Mouse (Mus musculus): ENCODE measurements at regions not wholly inside any gene's neighbourhood (a gene's known extent, or its start where the extent isn't known, plus 50 kb on each side); places are given as distances from the start of the nearest gene placed in this dataset.

DNA sequence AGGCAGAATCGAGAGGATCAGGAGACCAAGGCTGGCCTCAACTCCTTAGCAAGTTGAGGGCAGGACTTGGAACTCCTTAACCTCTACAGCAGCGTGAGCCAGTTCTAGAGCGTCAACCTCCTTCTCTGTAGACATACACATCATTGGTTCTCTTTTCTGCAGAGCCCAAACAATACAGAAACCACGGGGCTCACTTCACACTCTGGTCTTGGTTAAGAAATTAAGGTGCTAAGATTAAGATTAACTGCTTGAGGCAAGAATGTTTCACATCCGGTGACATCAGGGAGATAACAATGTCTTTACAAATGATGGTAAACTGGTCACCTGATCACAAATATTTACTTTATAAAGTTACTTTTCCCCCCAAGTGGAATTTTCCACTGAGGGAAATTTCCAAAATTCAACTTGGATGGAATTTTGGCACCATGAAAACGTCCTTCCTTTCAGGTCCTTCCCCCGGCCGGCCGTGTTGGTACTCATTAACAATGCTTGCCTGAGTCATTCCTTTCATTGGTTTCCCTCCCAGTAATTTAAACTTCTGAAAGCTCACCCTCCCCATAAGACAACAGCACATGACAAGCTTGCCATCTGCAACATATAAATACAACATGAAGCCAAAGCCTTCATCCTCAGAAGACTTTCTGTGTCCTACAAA lies 77.3 kb upstream of the Kdm7a start:
- H3K36me3 ChIP-seq (ENCODE audit: control insufficient read depth), result no peaks in the 10 kb centered on the region
- H3K4me1 ChIP-seq (ENCODE audit: control insufficient read depth), result no peaks in the 10 kb centered on the region
- H3K9me3 ChIP-seq (ENCODE audit: control insufficient read depth, low read length), result no peaks in the 10 kb centered on the region
- no peak overlapping the region for H3K4me3 ChIP-seq (replicated peaks)
- no peaks in the 10 kb centered on the region for H3K27me3 ChIP-seq (ENCODE audit: control insufficient read depth)
- TF ChIP-seq TAL1 (IDR thresholded peaks at IDR 0.05; ENCODE audit: low read length) (no peak), GATA1 (IDR thresholded peaks at IDR 0.05; ENCODE audit: low read length) (no peak)

DNA sequence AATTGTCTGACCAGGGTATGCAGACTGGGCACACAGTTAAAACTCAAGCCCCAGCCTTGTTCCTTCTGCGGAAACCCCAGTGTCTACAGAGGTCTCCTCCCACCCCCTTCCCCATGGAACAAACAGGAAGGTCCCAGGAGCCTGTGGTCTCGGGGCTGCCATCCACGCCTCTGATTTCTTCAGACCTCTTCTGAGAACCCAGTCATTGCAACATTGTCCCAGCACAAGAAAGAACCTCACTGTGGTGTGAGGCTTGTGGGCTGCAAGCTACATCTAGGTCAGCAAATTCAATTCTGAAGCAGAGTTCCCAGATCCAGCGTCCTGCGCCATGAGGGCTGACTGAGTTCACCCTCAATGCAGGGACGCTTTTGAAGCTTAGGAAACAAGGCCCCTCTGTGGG lies 71.7 kb upstream of the Kdm7a start:
- Histone ChIP-seq H3K36me3 (ENCODE audit: control insufficient read depth) (no peaks in the 10 kb centered on the region), H3K9me3 (ENCODE audit: control insufficient read depth, low read length) (no peaks in the 10 kb centered on the region), H3K27me3 (ENCODE audit: control insufficient read depth) (0 out of 2 replicates have a peak, but pooled peaks cover 2% of the 10 kb centered on the region), H3K4me1 (ENCODE audit: control insufficient read depth) (no peaks in the 10 kb centered on the region), H3K4me3 (replicated peaks) (no peak overlapping the region)
- TF ChIP-seq GATA1 (IDR thresholded peaks at IDR 0.05; ENCODE audit: low read length) (no peak), TAL1 (IDR thresholded peaks at IDR 0.05; ENCODE audit: low read length) (no peak)

DNA sequence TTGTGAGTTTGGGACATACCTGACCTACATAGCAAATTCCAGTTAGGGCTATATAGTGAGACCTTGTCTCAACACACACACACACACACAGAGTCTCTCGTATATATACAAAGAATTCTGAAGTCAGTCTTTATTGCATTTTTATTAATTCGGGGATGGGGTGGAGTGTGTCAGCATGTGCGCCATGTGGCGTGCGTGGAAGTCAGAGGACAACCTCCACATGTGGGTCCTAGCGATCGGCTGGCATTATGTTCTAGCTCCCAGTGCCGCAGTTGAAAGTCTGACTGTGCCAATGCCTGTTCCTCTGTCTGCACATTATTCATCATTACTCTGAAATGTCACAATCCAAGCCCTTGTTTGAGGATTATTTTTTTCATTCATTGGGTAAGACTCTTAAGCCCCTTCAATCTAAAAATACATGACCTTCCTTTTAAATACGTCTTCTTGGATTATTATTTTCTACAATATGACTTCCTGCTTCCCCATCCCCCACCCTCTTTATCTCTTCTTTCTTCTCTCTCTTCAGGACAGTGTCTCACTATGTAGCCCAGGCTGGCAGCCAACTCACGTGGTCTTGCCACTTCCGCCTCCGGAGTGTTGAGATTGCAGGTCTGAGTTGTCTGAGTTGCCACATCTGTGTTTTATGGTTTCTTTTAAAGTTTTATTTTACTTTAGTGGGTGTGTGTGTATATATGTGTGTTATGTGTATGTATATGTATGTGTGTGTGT lies 68.3 kb upstream of the Kdm7a start:
- TF ChIP-seq GATA1 (IDR thresholded peaks at IDR 0.05; ENCODE audit: low read length), result no peak
- no peak for TF ChIP-seq TAL1 (IDR thresholded peaks at IDR 0.05; ENCODE audit: low read length)

DNA sequence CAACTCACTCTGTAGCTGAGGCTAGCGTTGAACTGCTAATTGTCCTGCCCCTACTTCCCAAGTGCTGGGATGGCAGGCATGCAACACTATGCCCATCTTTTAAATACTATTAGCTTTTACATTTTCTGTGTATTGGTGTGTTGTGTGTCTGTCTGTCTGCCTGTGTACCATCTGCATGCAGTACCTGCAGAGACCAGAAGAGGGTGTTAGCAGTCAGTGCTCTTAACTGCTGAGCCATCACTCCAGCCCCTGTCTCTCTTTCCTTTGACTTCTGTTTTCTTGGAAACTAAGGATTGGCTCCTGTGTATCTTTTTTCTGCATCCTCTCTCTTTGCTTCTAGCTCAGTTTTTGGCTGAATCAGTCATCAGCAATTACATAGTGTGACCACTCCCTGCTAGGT lies 66.8 kb upstream of the Kdm7a start:
- H3K4me1 ChIP-seq (ENCODE audit: control insufficient read depth), result no peaks in the 10 kb centered on the region
- TF ChIP-seq TAL1 (IDR thresholded peaks at IDR 0.05; ENCODE audit: low read length) (no peak), GATA1 (IDR thresholded peaks at IDR 0.05; ENCODE audit: low read length) (no peak)

More for the DNA sequence above, 68.3 kb upstream of the Kdm7a start:
- Histone ChIP-seq H3K27me3 (ENCODE audit: control insufficient read depth) (0 out of 2 replicates have a peak, but pooled peaks cover 2% of the 10 kb centered on the region), H3K4me3 (replicated peaks) (no peak overlapping the region), H3K36me3 (ENCODE audit: control insufficient read depth) (no peaks in the 10 kb centered on the region), H3K4me1 (ENCODE audit: control insufficient read depth) (no peaks in the 10 kb centered on the region), H3K9me3 (ENCODE audit: control insufficient read depth, low read length) (no peaks in the 10 kb centered on the region)

DNA sequence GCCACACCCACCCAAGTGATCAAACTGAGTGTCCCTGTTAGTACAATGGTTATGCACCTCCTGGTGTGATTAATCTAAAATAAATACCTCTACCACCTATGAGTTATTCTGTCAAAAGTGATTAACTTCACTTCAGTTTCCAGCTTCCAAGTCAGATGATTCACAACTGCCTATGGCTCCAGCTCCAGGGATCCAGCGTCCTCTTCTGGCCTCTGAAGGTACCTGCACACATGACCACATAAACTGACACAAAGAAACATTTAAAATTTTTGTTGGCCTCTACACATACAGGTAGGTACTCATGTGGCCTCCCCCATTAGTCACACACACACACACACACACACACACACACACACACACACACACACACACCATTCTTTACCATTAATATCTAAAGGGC lies 63.9 kb upstream of the Kdm7a start:
- no peak for TF ChIP-seq TAL1 (IDR thresholded peaks at IDR 0.05; ENCODE audit: low read length)
- no peak for TF ChIP-seq GATA1 (IDR thresholded peaks at IDR 0.05; ENCODE audit: low read length)
- H3K4me3 ChIP-seq (replicated peaks), result no peak overlapping the region
- no peaks in the 10 kb centered on the region for H3K9me3 ChIP-seq (ENCODE audit: control insufficient read depth, low read length)
- no peaks in the 10 kb centered on the region for H3K4me1 ChIP-seq (ENCODE audit: control insufficient read depth)
- H3K27me3 ChIP-seq (ENCODE audit: control insufficient read depth), result no peaks in the 10 kb centered on the region
- H3K36me3 ChIP-seq (ENCODE audit: control insufficient read depth), result no peaks in the 10 kb centered on the region

More for the DNA sequence above, 66.8 kb upstream of the Kdm7a start:
- Histone ChIP-seq H3K27me3 (ENCODE audit: control insufficient read depth) (0 out of 2 replicates have a peak, but pooled peaks cover under 1% of the 10 kb centered on the region), H3K9me3 (ENCODE audit: control insufficient read depth, low read length) (no peaks in the 10 kb centered on the region), H3K36me3 (ENCODE audit: control insufficient read depth) (no peaks in the 10 kb centered on the region), H3K4me3 (replicated peaks) (no peak overlapping the region)

DNA sequence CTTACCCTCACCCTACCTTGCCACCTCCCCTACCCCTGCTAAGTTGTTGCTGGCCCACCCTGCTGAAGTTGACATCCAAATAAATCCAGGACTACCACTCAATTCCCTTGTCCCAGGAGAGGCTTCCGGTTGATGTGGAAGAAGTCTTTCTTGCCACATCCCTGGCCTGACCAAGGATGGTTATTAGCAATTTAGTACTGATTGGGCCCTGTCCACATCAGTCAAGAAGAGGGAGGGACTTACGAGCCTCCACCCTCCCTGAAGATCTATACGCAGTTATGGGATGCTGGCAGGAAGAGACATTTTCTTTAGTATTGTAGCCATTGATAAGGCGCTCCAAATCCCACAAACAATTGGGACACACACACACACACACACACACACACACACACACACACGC lies 63.1 kb upstream of the Kdm7a start:
- Histone ChIP-seq H3K27me3 (ENCODE audit: control insufficient read depth) (no peaks in the 10 kb centered on the region), H3K9me3 (ENCODE audit: control insufficient read depth, low read length) (no peaks in the 10 kb centered on the region), H3K4me1 (ENCODE audit: control insufficient read depth) (no peaks in the 10 kb centered on the region), H3K36me3 (ENCODE audit: control insufficient read depth) (no peaks in the 10 kb centered on the region), H3K4me3 (replicated peaks) (no peak overlapping the region)
- TF ChIP-seq TAL1 (IDR thresholded peaks at IDR 0.05; ENCODE audit: low read length) (no peak), GATA1 (IDR thresholded peaks at IDR 0.05; ENCODE audit: low read length) (no peak)

DNA sequence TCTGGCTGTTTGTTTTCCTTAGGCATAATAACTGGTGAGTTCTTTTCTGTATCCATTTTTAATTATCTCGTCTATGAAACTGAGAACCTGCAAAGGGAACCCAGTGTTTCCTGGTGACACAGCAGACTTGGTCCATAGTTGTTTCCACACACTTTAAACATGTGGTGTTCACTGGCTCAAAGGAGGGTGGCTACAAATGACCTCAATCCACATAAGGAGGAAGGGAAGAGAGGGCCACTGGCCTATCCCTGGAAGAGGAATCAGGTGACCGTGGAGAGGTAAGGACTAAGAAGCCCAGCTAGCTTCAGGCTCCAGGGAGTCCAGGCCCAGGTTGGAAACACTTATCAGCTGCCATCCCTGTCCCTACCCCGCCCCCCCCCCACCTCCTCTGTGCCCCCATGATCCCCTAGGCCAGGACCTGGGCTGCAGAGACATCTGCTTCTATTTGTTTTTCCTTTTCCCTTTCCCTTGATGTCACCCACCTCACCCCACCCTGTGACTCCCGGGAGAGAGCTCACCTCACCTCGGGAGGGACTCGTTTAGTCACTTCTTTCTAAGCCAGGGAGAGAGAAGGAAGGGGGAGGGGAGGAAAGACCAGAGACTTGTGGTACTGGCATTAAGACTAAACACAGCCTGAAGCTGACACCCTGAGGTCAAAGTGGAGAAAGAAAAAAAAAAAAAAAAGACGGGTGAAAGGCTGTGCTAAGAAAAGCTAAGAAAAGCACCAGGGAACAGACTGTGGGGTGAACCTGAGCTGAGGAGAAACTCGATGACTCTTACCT lies 62.2 kb upstream of the Kdm7a start:
- TF ChIP-seq TAL1 (IDR thresholded peaks at IDR 0.05; ENCODE audit: low read length), result no peak
- TF ChIP-seq GATA1 (IDR thresholded peaks at IDR 0.05; ENCODE audit: low read length), result no peak
- no peaks in the 10 kb centered on the region for H3K4me1 ChIP-seq (ENCODE audit: control insufficient read depth)

DNA sequence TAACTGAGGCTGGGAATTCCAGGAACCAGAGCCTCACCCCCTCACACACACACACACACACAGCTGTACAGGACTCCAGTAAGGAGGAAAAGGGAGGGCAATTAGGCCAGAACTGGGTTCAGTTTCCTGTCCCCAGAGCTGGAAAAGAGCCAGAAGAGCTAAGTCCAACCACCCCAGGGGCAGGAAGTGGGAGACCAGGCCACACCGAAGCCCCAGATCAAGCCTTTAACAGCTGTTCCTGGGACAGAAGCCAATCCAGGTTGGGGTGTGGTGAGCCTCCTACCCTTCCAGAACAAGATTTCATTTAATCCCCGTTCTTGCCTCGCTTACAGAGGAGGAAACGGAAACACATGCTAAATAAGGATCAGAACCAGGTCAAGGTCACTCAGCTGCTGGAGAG lies 58.1 kb upstream of the Kdm7a start:
- no peak for TF ChIP-seq GATA1 (IDR thresholded peaks at IDR 0.05; ENCODE audit: low read length)
- TF ChIP-seq TAL1 (IDR thresholded peaks at IDR 0.05; ENCODE audit: low read length), result no peak
- Histone ChIP-seq H3K36me3 (ENCODE audit: control insufficient read depth) (no peaks in the 10 kb centered on the region), H3K9me3 (ENCODE audit: control insufficient read depth, low read length) (no peaks in the 10 kb centered on the region), H3K4me3 (replicated peaks) (no peak overlapping the region), H3K27me3 (ENCODE audit: control insufficient read depth) (no peaks in the 10 kb centered on the region), H3K4me1 (ENCODE audit: control insufficient read depth) (no peaks in the 10 kb centered on the region)

More for the DNA sequence above, 62.2 kb upstream of the Kdm7a start:
- Histone ChIP-seq H3K36me3 (ENCODE audit: control insufficient read depth) (no peaks in the 10 kb centered on the region), H3K4me3 (replicated peaks) (no peak overlapping the region), H3K27me3 (ENCODE audit: control insufficient read depth) (no peaks in the 10 kb centered on the region), H3K9me3 (ENCODE audit: control insufficient read depth, low read length) (no peaks in the 10 kb centered on the region)

DNA sequence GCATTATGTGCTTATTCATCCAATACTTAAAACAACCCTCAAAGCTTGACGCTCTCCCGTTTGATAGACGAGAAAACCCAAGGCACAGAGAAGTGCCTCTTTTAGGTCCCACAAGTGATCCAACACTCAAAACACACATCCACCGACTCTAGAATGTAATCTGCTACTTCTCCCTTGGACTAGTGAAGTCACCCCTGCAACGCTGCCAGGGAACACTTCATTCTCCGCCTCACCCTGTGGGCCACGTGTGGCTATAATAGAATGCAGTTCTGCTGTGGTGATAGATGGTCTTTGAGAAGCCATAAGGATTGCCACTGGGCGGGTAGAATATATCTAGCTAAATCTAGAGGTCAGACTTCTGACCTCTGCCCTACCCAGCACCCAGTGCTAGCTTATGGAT lies 57.0 kb upstream of the Kdm7a start:
- Histone ChIP-seq H3K36me3 (ENCODE audit: control insufficient read depth) (no peaks in the 10 kb centered on the region), H3K9me3 (ENCODE audit: control insufficient read depth, low read length) (no peaks in the 10 kb centered on the region), H3K4me1 (ENCODE audit: control insufficient read depth) (no peaks in the 10 kb centered on the region), H3K27me3 (ENCODE audit: control insufficient read depth) (peaks cover 9% of the 10 kb centered on the region), H3K4me3 (replicated peaks) (no peak overlapping the region)
- no peak for TF ChIP-seq GATA1 (IDR thresholded peaks at IDR 0.05; ENCODE audit: low read length)
- TF ChIP-seq TAL1 (IDR thresholded peaks at IDR 0.05; ENCODE audit: low read length), result no peak

Data from erythroblast, embryonic 14.5 days (primary cell).